Mouse (Mus musculus) ES-Bruce4 (cell line): ENCODE measurements around the gene Cubn. TPM values are rescaled to one million over a fixed set of nuclear protein-coding genes. Genes with fewer than 3 reads are reported as not detected.

Source experiments
- H3K27ac ChIP-seq: 2 replicates; pipeline ENCODE4 v1.5.1; 2012; ENCODE audit warnings: low read length, inconsistent platforms; ENCODE audit not compliant: insufficient read depth
- H3K27me3 ChIP-seq: 2 replicates; pipeline ENCODE4 v1.6.1; 2012; ENCODE audit warnings: mild to moderate bottlenecking, low read length, inconsistent platforms; ENCODE audit not compliant: control insufficient read depth, poor library complexity, insufficient read depth, severe bottlenecking
- H3K36me3 ChIP-seq: 2 replicates; pipeline ENCODE4 v1.6.1; 2012; ENCODE audit warnings: inconsistent platforms, mild to moderate bottlenecking, low read length, moderate library complexity; ENCODE audit not compliant: control insufficient read depth, poor library complexity, insufficient read depth, severe bottlenecking
- H3K4me1 ChIP-seq: one replicate; pipeline ENCODE4 v1.8.1; 2011; ENCODE audit warnings: low read length; ENCODE audit not compliant: control insufficient read depth, insufficient read depth
- H3K4me3 ChIP-seq: 2 replicates; pipeline ENCODE4 v1.5.1; 2011; ENCODE audit warnings: low read depth, mild to moderate bottlenecking, low read length
- H3K9ac ChIP-seq: 2 replicates; pipeline ENCODE4 v1.6.1; 2012; ENCODE audit warnings: low read depth, mild to moderate bottlenecking, inconsistent platforms; ENCODE audit not compliant: poor library complexity, severe bottlenecking
- H3K9me3 ChIP-seq: replicated peaks from 2 replicates; pipeline ENCODE4 v1.6.1; 2012; ENCODE audit warnings: mild to moderate bottlenecking, low read length, inconsistent platforms; ENCODE audit not compliant: control insufficient read depth, poor library complexity, insufficient read depth, severe bottlenecking
- CTCF ChIP-seq: IDR thresholded peaks from one replicate; pipeline ENCODE4 v1.8.1; 2011; ENCODE audit warnings: low read depth, low read length
- EP300 ChIP-seq: IDR thresholded peaks from 2 replicates; pipeline ENCODE4 v1.6.1; 2011; ENCODE audit warnings: low read depth, low read length; ENCODE audit not compliant: insufficient read depth
- POLR2A ChIP-seq: IDR thresholded peaks from one replicate; pipeline ENCODE4 v1.8.1; 2011; ENCODE audit warnings: low read length; ENCODE audit not compliant: insufficient read depth
- polyA plus RNA-seq: library from polyadenylated mRNA; stranded (reverse); fragments of >200 nt; gene quantifications from 2 replicates; pipeline ENCODE4 v1.2.4, GENCODE M21; 2011; ENCODE audit warnings: low read depth; ENCODE audit not compliant: missing spikeins, insufficient read depth, insufficient read length

Cubn gene
- polyA plus RNA-seq, 1 experiment = 0.21 TPM

DNA sequence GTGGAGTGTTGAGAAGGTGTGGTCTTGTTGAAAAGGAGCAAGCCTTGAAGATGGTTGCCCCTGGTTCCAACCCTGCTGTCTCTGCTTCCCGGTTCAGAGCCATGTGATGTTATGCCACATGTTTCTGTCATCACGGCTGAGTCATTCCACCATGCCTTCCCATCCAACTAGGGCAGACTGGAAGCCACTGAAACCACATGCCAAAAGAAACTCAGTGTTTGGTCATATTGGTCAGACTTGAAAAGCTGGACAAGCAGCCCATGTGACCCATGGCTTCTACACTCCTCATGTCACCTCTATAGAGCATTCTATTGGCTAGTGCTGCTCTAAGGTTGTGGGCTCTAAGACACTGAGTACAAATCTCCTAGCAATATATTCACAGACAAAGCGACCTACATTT lies 261.9 kb downstream of the Cubn start:
- Histone ChIP-seq H3K4me3 (no peak overlapping the region), H3K36me3 (no peaks in the 10 kb centered on the region), H3K27ac (no peak overlapping the region), H3K9ac (no peak overlapping the region), H3K9me3 (no peaks in the 10 kb centered on the region), H3K27me3 (no peaks in the 10 kb centered on the region), H3K4me1 (no peaks in the 10 kb centered on the region)
- TF ChIP-seq POLR2A (no peak), EP300 (no peak), CTCF (no peak)

Other genes starting within 250 kb of the Cubn start
- 49.4 and 67.7 TPM in 2 replicates for gene Rsu1, start 220.4 kb downstream of the Cubn start, polyA plus RNA-seq
- gene Trdmt1, start 52.9 kb upstream of the Cubn start, polyA plus RNA-seq = 14.9 and 15.7 TPM in 2 replicates
- 87.1 and 91.9 TPM in 2 replicates for gene Vim, start 82.1 kb upstream of the Cubn start, polyA plus RNA-seq